Mouse (Mus musculus): ENCODE measurements at regions not wholly inside any gene's neighbourhood (a gene's known extent, or its start where the extent isn't known, plus 50 kb on each side); places are given as distances from the start of the nearest gene placed in this dataset.

DNA sequence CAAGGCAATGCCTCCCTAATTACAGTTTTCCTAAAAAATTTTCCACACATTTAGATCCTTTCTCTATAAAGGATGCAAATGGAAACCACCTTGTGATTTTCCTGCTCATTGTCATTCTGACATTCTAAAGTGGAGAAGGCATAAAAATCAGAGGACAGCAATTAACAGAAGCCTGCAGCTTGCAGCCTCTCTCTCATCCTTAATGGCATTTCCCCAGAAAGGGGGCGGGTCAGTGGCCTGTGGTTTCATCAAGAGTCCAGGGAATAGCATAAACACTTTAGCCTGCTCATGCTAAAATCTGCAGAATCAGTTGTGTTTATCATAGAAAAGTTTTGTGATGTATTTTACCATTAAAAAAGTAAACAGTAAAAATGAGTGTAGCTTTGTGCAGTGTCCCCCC lies 117.3 kb downstream of the Klf6 start:
- Histone ChIP-seq H3K36me3 (ENCODE audit: control insufficient read depth, insufficient read depth, low read length) (no peaks in the 10 kb centered on the region), H3K4me1 (ENCODE audit: control insufficient read depth, insufficient read depth, low read length) (0 out of 2 replicates have a peak, but pooled peaks cover 4% of the 10 kb centered on the region), H3K4me2 (ENCODE audit: low read depth, low read length) (no peak overlapping the region), H3K27ac (ENCODE audit: low read length) (no peak overlapping the region), H3K27me3 (replicated peaks; ENCODE audit: control insufficient read depth, insufficient read depth, low read length) (no peaks in the 10 kb centered on the region), H3K9ac (ENCODE audit: low read depth, low read length) (no peak overlapping the region), H3K4me3 (ENCODE audit: low read length) (no peak overlapping the region), H3K9me3 (ENCODE audit: control insufficient read depth, low read length) (no peaks in the 10 kb centered on the region)
- peak; percentile 40; the same call in 1 of the 2 replicates for ATAC-seq
- 53% methylated on average over 1 of the region's 1 CpGs for WGBS

DNA sequence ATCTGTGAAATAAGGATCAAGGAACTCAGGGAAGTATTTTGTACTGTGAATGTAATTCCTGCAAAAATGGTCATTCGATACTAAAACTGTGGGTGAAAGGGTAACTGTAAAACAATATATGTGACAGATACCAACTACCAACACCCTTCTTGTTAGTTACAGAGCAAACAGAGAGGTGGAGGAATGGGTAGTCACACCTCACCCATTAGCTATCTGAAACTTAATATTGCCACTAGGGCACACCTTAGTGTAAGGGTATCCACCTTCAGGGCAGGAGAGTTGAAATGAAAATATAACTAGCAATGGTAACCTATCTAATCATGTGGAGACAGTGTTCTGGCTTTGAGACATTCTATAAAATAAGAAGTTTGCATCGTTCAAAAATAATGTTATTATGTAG lies 126.2 kb downstream of the Klf6 start:
- Histone ChIP-seq H3K4me2 (ENCODE audit: low read depth, low read length) (no peak overlapping the region), H3K4me1 (ENCODE audit: control insufficient read depth, insufficient read depth, low read length) (no peaks in the 10 kb centered on the region), H3K36me3 (ENCODE audit: control insufficient read depth, insufficient read depth, low read length) (no peaks in the 10 kb centered on the region), H3K4me3 (ENCODE audit: low read length) (no peak overlapping the region), H3K9me3 (ENCODE audit: control insufficient read depth, low read length) (no peaks in the 10 kb centered on the region), H3K27me3 (replicated peaks; ENCODE audit: control insufficient read depth, insufficient read depth, low read length) (no peaks in the 10 kb centered on the region), H3K27ac (ENCODE audit: low read length) (no peak overlapping the region), H3K9ac (ENCODE audit: low read depth, low read length) (no peak overlapping the region)
- ATAC-seq = no peak
- WGBS = 87% methylated on average over 2 of the region's 2 CpGs

DNA sequence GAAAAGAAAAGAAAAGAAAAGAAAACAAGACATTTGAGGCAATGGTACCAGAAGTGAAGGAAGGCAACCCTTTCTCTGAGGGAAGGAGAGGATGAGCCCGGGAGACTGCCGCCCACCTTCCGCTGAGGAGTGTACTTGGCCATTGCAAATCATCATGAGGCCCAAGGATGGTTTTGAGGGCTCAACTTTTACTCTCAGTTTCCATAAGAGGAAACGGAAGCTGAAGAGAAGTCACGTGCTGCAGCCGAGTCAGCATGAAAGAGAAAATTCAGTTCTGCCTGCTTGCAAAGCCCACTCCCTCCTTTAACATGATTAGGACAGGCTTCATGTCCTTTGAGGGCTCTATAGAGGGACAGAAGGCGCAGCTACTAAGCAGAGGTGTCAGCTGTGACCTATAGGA lies 127.1 kb downstream of the Klf6 start:
- Histone ChIP-seq H3K27ac (ENCODE audit: low read length) (no peak overlapping the region), H3K4me1 (ENCODE audit: control insufficient read depth, insufficient read depth, low read length) (no peaks in the 10 kb centered on the region), H3K36me3 (ENCODE audit: control insufficient read depth, insufficient read depth, low read length) (no peaks in the 10 kb centered on the region), H3K9ac (ENCODE audit: low read depth, low read length) (no peak overlapping the region), H3K27me3 (replicated peaks; ENCODE audit: control insufficient read depth, insufficient read depth, low read length) (no peaks in the 10 kb centered on the region), H3K4me2 (ENCODE audit: low read depth, low read length) (no peak overlapping the region), H3K9me3 (ENCODE audit: control insufficient read depth, low read length) (no peaks in the 10 kb centered on the region), H3K4me3 (ENCODE audit: low read length) (no peak overlapping the region)
- WGBS = 91% methylated on average over 7 of the region's 7 CpGs
- ATAC-seq = no peak

DNA sequence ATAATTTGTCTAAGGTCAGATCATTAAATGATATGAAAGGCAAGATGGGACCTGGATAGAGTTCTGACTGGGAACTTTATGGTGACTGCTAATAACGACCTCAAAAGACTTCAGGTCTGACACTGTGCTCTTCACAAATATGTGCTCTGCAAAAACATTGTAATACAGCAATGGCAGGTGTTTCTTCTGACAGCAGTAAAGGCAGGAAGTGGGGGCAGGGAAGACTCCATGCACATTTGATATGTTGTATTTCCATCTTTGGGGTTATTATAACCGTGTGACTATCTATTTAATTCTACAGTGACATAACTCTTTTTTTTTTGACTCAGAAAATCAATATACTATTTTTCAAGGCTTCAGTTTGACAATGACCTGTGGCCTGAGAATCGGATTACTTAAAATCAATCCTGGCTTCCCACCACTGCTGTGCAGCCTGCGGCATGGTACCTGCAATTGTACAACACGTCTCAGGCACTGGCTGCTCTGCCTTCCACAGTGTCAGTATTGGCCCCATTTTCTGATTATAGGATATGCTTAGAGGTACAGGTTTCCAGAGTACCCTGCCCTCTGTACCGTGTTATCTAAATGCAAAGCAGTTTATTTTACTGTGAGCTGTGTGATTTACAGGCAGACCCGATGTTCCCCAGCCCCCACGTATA lies 139.4 kb downstream of the Klf6 start:
- 47% methylated on average over 8 of the region's 8 CpGs for WGBS
- Histone ChIP-seq H3K4me3 (ENCODE audit: low read length) (no peak overlapping the region), H3K9ac (ENCODE audit: low read depth, low read length) (no peak overlapping the region), H3K27me3 (replicated peaks; ENCODE audit: control insufficient read depth, insufficient read depth, low read length) (no peaks in the 10 kb centered on the region), H3K27ac (ENCODE audit: low read length) (no peak overlapping the region), H3K9me3 (ENCODE audit: control insufficient read depth, low read length) (no peaks in the 10 kb centered on the region), H3K4me2 (ENCODE audit: low read depth, low read length) (no peak overlapping the region), H3K4me1 (ENCODE audit: control insufficient read depth, insufficient read depth, low read length) (no peaks in the 10 kb centered on the region), H3K36me3 (ENCODE audit: control insufficient read depth, insufficient read depth, low read length) (no peaks in the 10 kb centered on the region)
- peak; percentile 94 for ATAC-seq

DNA sequence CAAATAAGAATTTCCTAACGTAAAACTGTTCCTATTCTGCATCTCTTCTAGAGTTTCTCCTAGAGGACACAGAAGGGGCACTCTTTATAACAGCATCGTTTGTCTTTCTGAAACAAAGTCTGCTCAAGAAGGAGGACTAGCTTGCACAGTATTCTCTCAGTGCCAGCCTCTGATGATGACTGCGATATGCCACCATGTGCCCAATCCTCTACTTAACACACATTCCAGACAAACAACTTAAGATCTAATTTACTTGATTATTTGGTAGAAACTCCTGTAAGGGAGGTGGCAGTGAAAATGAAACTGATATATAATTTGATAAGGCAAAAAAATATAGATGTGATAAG lies 139.9 kb downstream of the Klf6 start:
- WGBS = 59% methylated on average over 3 of the region's 3 CpGs
- Histone ChIP-seq H3K36me3 (ENCODE audit: control insufficient read depth, insufficient read depth, low read length) (no peaks in the 10 kb centered on the region), H3K9ac (ENCODE audit: low read depth, low read length) (no peak overlapping the region), H3K27me3 (replicated peaks; ENCODE audit: control insufficient read depth, insufficient read depth, low read length) (no peaks in the 10 kb centered on the region), H3K4me2 (ENCODE audit: low read depth, low read length) (no peak overlapping the region), H3K4me3 (ENCODE audit: low read length) (no peak overlapping the region), H3K27ac (ENCODE audit: low read length) (no peak overlapping the region), H3K4me1 (ENCODE audit: control insufficient read depth, insufficient read depth, low read length) (no peaks in the 10 kb centered on the region), H3K9me3 (ENCODE audit: control insufficient read depth, low read length) (no peaks in the 10 kb centered on the region)
- ATAC-seq = peak; percentile 60

DNA sequence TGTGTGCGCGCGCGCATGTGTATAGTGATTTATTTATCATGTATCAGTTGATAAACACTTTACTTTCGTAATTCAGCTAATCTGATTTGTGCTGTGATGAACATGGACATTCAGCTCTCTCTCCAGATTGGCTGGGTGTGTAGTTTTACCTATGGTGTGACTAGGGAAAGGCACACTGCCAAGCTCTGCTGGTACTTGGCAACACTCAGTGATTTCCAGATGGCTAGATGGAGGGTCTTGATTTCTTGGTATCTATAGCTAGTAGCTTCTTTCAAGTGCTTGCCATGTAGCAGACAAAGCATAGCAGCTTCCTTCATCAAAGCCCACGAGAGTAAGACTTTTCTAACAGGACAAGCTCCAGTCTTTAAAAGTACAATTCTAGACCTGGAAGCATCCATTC lies 144.6 kb downstream of the Klf6 start:
- Histone ChIP-seq H3K4me2 (ENCODE audit: low read depth, low read length) (no peak overlapping the region), H3K4me3 (ENCODE audit: low read length) (no peak overlapping the region), H3K9me3 (ENCODE audit: control insufficient read depth, low read length) (no peaks in the 10 kb centered on the region), H3K27ac (ENCODE audit: low read length) (no peak overlapping the region), H3K27me3 (replicated peaks; ENCODE audit: control insufficient read depth, insufficient read depth, low read length) (no peaks in the 10 kb centered on the region), H3K36me3 (ENCODE audit: control insufficient read depth, insufficient read depth, low read length) (no peaks in the 10 kb centered on the region), H3K4me1 (ENCODE audit: control insufficient read depth, insufficient read depth, low read length) (no peaks in the 10 kb centered on the region), H3K9ac (ENCODE audit: low read depth, low read length) (no peak overlapping the region)
- no peak for ATAC-seq
- 90% methylated on average over 6 of the region's 6 CpGs for WGBS

DNA sequence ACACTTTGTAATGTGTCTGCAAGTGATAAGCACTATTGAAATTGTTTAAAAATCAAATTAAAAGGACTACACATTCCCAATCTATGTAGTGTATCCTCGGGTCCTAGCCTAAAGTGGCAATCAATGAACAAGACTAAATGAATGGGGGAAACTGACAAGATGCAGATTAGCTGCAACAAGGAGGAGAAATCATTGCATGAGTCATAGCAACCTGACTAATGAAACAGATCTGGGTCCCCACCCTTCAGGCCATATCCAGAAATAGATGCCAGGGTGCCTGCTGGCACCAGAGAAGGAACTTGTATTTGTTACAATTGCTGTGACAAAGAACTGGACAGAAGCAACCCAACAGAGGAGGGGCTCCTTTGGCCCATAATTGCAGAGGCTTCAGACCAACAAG lies 148.4 kb downstream of the Klf6 start:
- Histone ChIP-seq H3K27ac (ENCODE audit: low read length) (no peak overlapping the region), H3K4me2 (ENCODE audit: low read depth, low read length) (no peak overlapping the region), H3K4me1 (ENCODE audit: control insufficient read depth, insufficient read depth, low read length) (no peaks in the 10 kb centered on the region), H3K27me3 (replicated peaks; ENCODE audit: control insufficient read depth, insufficient read depth, low read length) (no peaks in the 10 kb centered on the region), H3K9me3 (ENCODE audit: control insufficient read depth, low read length) (no peaks in the 10 kb centered on the region), H3K4me3 (ENCODE audit: low read length) (no peak overlapping the region), H3K36me3 (ENCODE audit: control insufficient read depth, insufficient read depth, low read length) (no peaks in the 10 kb centered on the region), H3K9ac (ENCODE audit: low read depth, low read length) (no peak overlapping the region)
- WGBS = 72% methylated on average over 1 of the region's 1 CpGs
- no peak for ATAC-seq

DNA sequence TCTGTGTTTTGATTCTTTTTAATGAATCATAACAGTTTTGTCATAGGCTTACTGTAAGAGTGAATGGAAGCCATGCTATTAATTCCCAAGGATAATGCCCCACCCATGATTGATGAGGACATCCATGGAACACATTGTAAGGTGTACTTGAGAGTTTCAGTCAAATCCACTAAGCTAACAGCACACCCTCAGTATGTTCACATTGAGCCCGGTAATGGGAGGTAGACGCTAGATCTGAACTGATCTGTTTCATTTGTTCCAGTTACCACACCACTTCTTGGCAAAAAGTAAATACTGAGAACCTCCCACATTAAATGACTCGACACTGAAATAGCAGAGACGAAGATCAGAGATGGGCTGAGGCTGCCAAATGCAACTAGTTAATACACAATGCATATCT lies 165.9 kb downstream of the Klf6 start:
- Histone ChIP-seq H3K9me3 (ENCODE audit: control insufficient read depth, low read length) (no peaks in the 10 kb centered on the region), H3K27ac (ENCODE audit: low read length) (no peak overlapping the region), H3K4me3 (ENCODE audit: low read length) (no peak overlapping the region), H3K36me3 (ENCODE audit: control insufficient read depth, insufficient read depth, low read length) (no peaks in the 10 kb centered on the region), H3K4me1 (ENCODE audit: control insufficient read depth, insufficient read depth, low read length) (no peaks in the 10 kb centered on the region), H3K4me2 (ENCODE audit: low read depth, low read length) (no peak overlapping the region), H3K9ac (ENCODE audit: low read depth, low read length) (no peak overlapping the region), H3K27me3 (replicated peaks; ENCODE audit: control insufficient read depth, insufficient read depth, low read length) (no peaks in the 10 kb centered on the region)
- 82% methylated on average over 4 of the region's 4 CpGs for WGBS
- no peak for ATAC-seq

DNA sequence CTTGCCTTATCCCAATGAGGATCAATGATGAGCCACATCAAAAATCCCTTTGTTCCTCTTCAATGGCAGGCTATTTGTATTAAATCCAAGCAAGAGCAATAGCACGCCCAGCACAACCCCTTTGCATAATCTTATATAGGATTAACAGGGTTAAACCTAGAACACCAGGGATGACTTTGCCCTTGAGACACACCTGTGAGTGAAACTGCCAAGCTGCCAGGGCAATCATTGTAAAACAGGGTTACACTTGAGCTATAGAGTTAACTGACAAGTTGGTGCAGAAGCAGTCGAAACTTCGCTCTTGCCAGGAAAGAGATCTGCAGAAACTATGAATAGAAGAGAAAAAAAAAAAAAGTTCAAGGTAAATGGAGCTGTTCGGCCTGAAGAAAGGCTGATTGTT lies 167.6 kb downstream of the Klf6 start:
- no peak overlapping the region for H3K9ac ChIP-seq (ENCODE audit: low read depth, low read length)
- no peak overlapping the region for H3K4me2 ChIP-seq (ENCODE audit: low read depth, low read length)
- no peak overlapping the region for H3K27ac ChIP-seq (ENCODE audit: low read length)
- H3K36me3 ChIP-seq (ENCODE audit: control insufficient read depth, insufficient read depth, low read length) = no peaks in the 10 kb centered on the region
- no peaks in the 10 kb centered on the region for H3K9me3 ChIP-seq (ENCODE audit: control insufficient read depth, low read length)
- ATAC-seq = peak; percentile 84
- WGBS = 56% methylated on average over 4 of the region's 4 CpGs
- no peaks in the 10 kb centered on the region for H3K27me3 ChIP-seq (replicated peaks; ENCODE audit: control insufficient read depth, insufficient read depth, low read length)
- no peak overlapping the region for H3K4me3 ChIP-seq (ENCODE audit: low read length)
- no peaks in the 10 kb centered on the region for H3K4me1 ChIP-seq (ENCODE audit: control insufficient read depth, insufficient read depth, low read length)

DNA sequence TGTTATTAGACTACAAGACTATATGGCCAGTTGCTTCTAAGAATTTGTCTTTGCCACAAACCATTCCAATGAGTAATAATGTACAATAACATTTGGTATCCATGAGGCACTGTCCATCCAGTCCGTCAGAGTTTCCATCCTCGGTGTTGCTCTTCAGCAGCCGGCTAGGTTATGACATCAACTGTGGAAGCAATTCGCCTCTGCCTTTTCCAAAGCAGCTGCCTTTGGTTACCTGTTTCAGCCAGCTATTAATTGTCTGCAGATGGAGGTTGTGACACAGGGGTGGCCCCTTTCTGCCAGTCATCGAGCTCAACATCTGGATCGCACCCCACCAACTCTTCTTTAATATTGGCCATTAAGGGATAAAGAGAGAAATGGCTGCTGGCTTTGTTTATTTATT lies 168.2 kb downstream of the Klf6 start:
- H3K9me3 ChIP-seq (ENCODE audit: control insufficient read depth, low read length) = no peaks in the 10 kb centered on the region
- H3K4me1 ChIP-seq (ENCODE audit: control insufficient read depth, insufficient read depth, low read length) = no peaks in the 10 kb centered on the region
- no peaks in the 10 kb centered on the region for H3K36me3 ChIP-seq (ENCODE audit: control insufficient read depth, insufficient read depth, low read length)
- H3K4me3 ChIP-seq (ENCODE audit: low read length) = no peak overlapping the region
- peak; percentile 13; the same call in 1 of the 2 replicates for ATAC-seq
- H3K9ac ChIP-seq (ENCODE audit: low read depth, low read length) = no peak overlapping the region
- H3K27me3 ChIP-seq (replicated peaks; ENCODE audit: control insufficient read depth, insufficient read depth, low read length) = no peaks in the 10 kb centered on the region
- H3K27ac ChIP-seq (ENCODE audit: low read length) = no peak overlapping the region
- no peak overlapping the region for H3K4me2 ChIP-seq (ENCODE audit: low read depth, low read length)
- 85% methylated on average over 6 of the region's 6 CpGs for WGBS
